Mouse (Mus musculus) cerebellum, adult 18-20 months (tissue): ENCODE results near the gene Inpp5b.
"Not testable (repeated sequence)": the region's sequence is repeated elsewhere in the genome, so short reads cannot be mapped to it uniquely, and the experiment has no call there.

Source experiments
- DNase-seq, 2 experiments: peaks; one replicate each; pipeline ENCODE4 v3.0.0; 2021

Inpp5b gene

GRCm38 (mm10) chr4:124710776-124711291 is 30.8 kb upstream of the Inpp5b start:
- DNase-seq = peak; percentile 34 to 56

- DNase-seq = no peak
Measured at GRCm38 (mm10) chr4:124712618-124713017, 29.0 kb upstream of the Inpp5b start.

GRCm38 (mm10) chr4:124713850-124714249 is 27.8 kb upstream of the Inpp5b start:
- not testable (repeated sequence) for DNase-seq

DNA sequence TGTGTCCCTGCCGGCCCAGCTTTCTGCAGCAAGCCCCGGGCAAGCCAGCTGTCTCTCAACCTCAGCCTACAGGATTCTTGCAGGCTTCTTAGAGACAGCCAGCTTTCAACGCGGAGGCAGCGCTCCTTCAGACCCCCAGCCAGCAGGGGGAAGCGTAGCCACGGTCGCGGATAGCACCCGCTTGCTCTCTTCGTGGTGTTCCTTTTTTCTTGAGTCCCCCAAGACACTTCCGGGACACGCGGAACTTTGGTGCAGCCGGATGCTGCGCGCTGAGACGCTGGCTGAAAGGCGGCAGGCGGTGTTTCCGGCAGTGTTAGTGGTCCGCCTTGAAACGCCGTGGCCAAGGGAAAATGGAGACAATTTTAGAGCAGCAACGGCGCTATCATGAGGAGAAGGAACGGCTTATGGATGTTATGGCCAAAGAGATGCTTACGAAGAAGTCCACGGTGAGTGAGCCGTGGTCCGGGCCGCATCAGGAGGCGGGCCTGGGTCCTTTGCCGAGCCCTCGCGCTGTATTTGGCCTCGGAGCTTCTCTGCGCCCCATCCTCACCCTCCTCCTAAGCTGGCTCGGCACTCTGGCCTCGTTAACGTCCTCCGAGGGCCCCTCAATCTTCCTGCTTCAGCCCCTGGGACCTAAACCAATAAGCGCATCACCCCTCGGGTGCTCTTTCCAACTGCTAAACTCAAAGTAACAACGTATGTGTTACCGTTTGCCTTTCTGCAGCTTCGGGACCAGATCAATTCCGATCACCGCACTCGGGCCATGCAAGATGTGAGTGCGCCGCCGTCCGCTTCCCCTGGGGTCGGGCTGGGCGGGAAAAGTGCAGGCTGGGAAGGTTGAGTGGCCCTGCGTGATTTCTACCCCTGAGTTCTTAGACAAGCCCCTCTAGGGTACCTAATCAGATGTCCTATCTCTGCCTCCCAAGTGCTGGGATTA is 26.8 kb upstream of the Inpp5b start, which contains the start of gene Sf3a3:
TSS of gene Sf3a3 (plus strand) at position 232 of the 937 bp plus-strand sequence.
- peak; percentile 93 to 95 for DNase-seq

GRCm38 (mm10) chr4:124719101-124719500 is 22.5 kb upstream of the Inpp5b start:
- no peak for DNase-seq

DNA sequence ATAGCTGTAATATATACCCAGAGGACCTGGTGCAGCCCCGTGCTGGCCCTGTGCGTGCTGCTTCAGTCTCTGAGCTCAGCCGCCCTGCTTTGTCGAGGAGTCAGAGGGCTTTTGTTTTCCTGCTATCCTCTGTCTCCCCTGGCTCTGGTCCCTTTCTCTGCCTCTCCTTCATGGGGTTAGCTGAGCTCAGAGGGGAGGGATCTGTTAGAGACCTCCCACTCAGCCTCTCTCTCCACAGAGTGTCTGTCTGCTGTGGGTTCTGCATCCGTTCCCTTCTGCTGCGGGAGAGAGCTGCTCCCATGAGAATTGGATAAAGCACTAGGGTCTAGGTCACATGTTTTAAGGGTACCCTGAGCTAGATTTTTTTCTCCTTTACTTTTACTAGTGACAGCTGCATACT is 15.5 kb upstream of the Inpp5b start:
- DNase-seq = no peak

GRCm38 (mm10) chr4:124736952-124737351 is 4.7 kb upstream of the Inpp5b start:
- DNase-seq = no peak

DNA sequence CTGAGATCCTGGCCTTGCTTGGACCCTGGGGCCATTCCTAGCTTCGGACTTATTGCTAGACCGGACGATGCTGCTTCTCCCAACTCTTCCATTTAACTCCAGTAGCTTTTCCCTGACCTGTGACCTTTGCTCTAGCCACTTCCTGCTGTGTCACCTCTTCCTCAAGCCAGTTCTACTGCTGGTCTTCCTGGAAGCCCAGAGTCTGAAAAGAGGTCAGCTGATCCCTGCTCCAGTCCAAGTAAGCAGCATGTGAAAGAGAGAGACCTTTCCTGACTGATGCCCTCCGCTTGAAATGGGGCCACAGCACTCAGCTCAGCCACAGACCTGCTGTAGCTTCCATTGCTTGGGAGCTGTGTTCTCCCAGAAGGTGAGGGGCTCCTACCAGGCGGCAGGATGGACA is 4.2 kb upstream of the Inpp5b start:
- DNase-seq = no peak

- no peak for DNase-seq
Measured at GRCm38 (mm10) chr4:124738013-124738412, 3.6 kb upstream of the Inpp5b start.

DNA sequence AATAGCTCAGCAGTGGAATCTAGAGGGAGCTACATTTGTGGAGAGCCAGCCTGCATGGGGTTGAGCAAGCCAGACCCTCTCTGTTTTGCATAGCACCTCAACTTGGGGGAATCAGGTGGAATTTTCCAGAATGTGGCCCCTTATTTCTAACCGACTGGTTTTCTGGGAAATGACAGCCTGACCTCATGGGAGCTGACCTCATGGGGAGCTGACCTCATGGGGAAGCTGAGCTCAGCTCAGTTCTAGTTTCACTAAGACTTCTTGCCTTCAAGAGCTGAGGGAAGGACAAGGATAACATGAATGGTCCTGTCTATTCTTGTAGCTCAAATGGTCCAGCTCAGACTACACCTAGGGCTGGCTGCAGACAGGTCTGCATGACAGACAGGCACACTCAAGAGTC is 2.9 kb upstream of the Inpp5b start:
- no peak for DNase-seq

GRCm38 (mm10) chr4:124742839-124743238 is 1.2 kb downstream of the Inpp5b start:
- DNase-seq = no peak

DNA sequence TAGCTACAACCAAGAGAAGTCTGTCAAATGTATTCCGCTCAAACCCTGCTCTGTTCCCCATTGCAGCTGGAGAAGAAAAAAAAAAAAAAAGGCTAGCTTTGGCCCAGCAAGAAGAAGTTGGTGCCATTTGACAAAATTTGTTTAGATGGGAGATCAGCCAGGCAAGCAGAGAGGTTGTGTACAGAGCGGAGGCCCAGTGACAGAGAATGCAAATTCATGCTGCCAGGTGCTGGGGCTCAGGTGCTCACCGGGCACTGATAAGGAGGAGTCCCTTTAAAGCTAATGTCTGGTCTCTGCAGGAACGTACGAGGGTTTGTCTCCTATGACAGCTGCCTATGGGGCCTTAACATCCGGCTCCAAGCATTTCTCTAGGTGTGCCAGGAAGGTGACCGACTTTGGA is 4.9 kb downstream of the Inpp5b start:
- DNase-seq = no peak

- DNase-seq = no peak
Measured at GRCm38 (mm10) chr4:124747851-124748250, 6.2 kb downstream of the Inpp5b start.

GRCm38 (mm10) chr4:124751300-124752250 is 9.9 kb downstream of the Inpp5b start:
- peak; percentile 97 to 99 for DNase-seq

DNA sequence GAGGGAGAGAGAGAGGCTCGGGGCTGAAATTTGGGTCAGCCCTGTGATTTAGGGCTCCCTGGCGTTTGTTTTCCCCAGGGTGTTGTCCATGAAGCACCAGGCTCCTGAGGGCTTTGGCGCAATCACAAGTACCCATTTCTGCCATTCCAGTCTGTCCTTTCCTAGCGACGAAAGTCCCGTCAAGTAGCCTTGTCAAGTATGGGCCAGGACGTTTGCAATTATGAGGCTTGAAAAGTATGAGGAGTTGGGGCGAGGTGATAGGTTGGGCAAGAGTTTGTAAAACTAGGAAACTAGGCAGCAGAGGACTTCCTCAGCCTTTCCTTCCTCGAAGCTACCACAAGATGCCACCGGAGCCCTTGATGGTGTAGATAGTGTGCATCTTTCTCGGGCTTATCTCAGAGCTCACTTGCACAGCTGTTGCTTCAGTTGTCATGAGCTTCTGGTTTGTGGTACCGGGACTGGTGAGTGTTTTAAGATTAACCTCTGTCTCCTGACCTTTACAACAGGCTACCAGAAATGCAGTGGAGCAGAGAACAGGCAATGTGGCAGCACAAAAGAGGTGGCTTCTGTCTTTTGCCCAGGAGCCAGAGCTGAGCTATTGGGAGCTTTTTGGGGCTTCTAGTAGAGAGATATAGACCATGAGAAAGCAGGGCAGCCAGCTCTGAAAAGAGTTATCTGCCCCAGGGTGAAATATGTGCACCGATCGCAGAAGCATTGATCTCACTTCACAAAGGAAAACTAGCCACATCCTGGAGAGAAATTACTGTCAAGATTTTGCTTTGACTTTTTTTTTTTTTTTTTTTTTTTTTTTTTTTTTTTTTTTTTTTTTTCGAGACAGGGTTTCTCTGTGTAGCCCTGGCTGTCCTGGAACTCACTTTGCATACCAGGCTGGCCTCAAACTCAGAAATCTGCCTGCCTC is 10.9 kb downstream of the Inpp5b start:
- DNase-seq = no peak

- no peak for DNase-seq
Measured at GRCm38 (mm10) chr4:124755526-124755925, 13.9 kb downstream of the Inpp5b start.

DNA sequence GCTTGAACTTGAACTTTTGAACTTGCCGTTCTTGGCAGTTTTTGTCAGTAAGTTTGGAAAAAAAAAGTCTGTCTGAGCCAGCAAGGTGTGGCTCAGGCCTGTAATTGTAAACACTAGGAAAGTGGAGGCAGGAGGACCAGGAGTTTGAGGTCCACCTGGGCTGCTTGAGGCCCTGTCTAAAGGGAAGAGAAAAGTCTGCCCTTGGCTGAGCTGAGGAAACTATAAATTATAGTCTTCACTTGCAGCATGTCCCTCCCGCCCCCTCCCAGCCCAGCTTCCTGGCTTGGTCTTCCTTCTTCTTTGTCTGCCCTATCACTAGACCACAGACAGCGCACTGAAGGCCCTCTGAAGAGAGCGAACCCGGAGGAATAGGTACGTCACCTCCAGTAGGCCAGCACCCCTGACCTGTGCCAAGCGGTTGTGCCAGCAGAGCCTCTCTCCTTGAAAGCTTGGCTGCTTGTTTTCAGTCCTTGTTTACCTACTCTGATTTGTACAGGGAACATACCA is 17.7 kb downstream of the Inpp5b start:
- DNase-seq = no peak

- DNase-seq = no peak
Measured at GRCm38 (mm10) chr4:124761201-124761600, 19.6 kb downstream of the Inpp5b start.

DNA sequence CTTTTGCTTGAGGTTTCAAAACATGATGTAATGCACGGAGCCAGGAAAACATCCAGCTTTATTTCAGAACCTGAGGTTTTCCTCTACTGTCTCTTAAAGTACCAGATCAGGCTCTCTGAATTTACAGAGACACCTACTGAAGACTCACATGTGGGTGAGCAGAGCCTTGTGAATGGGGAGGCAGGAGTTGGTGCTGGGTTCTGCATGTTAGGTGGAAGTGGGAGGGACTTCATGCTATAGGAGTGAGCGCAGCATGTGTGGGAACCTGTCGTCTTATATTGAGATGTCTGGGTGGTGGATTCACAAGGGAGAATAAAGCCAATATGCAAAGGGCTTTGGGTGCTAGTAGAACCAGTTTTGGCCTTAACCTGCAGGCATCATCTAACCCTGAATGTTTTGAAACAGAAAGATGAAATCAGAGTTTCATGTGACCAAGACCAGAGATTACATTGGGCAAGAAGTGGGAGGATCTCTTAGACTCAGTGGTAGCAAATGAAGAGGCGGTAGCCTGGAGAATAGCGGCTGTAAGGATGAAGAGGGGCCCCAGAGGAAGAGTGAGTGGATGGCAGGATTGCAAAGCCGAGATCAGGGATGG is 21.3 kb downstream of the Inpp5b start:
- DNase-seq = no peak

- DNase-seq = peak in 1 of 2 experiments; percentile 42
Measured at GRCm38 (mm10) chr4:124765802-124766565, 24.3 kb downstream of the Inpp5b start.

- DNase-seq = no peak
Measured at GRCm38 (mm10) chr4:124766566-124766940, 24.9 kb downstream of the Inpp5b start.
